Mouse (Mus musculus) kidney, postnatal 0 days (tissue): Measurements from ENCODE around the gene Hist1h4i. TPM values are rescaled to one million over a fixed set of nuclear protein-coding genes. Genes with fewer than 3 reads are reported as not detected.
"Not testable (repeated sequence)": the region's sequence is repeated elsewhere in the genome, so short reads cannot be mapped to it uniquely, and the experiment has no call there.

Source experiments
- ATAC-seq: fragments of 200-750 bp; cut with Nextera tagmentation; replicated peaks from 2 replicates; pipeline ENCODE4 v1.8.0; 2017; ENCODE audit warnings: low read depth, moderate number of reproducible peaks, moderate TSS enrichment, moderate library complexity; ENCODE audit not compliant: low FRiP score
- DNase-seq: peaks from one replicate; pipeline ENCODE4 v3.0.0-alpha.2; 2016; ENCODE audit warnings: low spot score
- H3K27ac ChIP-seq: fragments of 300-500 bp; sonication (generic); 2 replicates; pipeline ENCODE4 v1.5.1; 2014; ENCODE audit warnings: mild to moderate bottlenecking
- H3K27me3 ChIP-seq: fragments of 300-500 bp; sonication (generic); 2 replicates; pipeline ENCODE4 v1.6.1; 2014; ENCODE audit warnings: low read length, mixed read lengths; ENCODE audit not compliant: insufficient read depth
- H3K36me3 ChIP-seq: fragments of 300-500 bp; sonication (generic); 2 replicates; pipeline ENCODE4 v1.6.1; 2014; ENCODE audit warnings: low read length, mixed read lengths; ENCODE audit not compliant: insufficient read depth
- H3K4me1 ChIP-seq: fragments of 300-500 bp; sonication (generic); replicated peaks from 2 replicates; pipeline ENCODE4 v1.6.1; 2014; ENCODE audit warnings: antibody characterized with exemption, low read length, mixed read lengths; ENCODE audit not compliant: insufficient read depth
- H3K4me2 ChIP-seq: fragments of 300-500 bp; sonication (generic); 2 replicates; pipeline ENCODE4 v1.6.1; 2014; ENCODE audit warnings: mild to moderate bottlenecking, low read length, moderate library complexity, mixed read lengths
- H3K4me3 ChIP-seq: fragments of 300-500 bp; sonication (generic); replicated peaks from 2 replicates; pipeline ENCODE4 v1.5.1; 2014; ENCODE audit warnings: low read depth, low read length
- H3K9ac ChIP-seq: fragments of 300-500 bp; sonication (generic); 2 replicates; pipeline ENCODE4 v1.6.1; 2014; ENCODE audit warnings: low read depth, low read length
- H3K9me3 ChIP-seq: fragments of 300-500 bp; sonication (generic); replicated peaks from 2 replicates; pipeline ENCODE4 v1.6.1; 2016; ENCODE audit warnings: low read length, inconsistent platforms, mixed read lengths
- CTCF ChIP-seq: IDR thresholded peaks from 2 replicates; pipeline ENCODE4 v1.5.1; 2016; ENCODE audit warnings: antibody characterized with exemption, low read depth, mild to moderate bottlenecking, moderate library complexity
- WGBS: fragments of 180-500 bp; shearing (Covaris S2); extraction: QIAGEN DNeasy Blood & Tissue Kit; methylation state at CpG from one replicate; pipeline ENCODE4 v1.1.7; 2014; 5-methylcytosine and 5-hydroxymethylcytosine counted together
- polyA plus RNA-seq: library from polyadenylated mRNA; unstranded; fragments of >200 nt; fragmentation: Nextera tagmentation; extraction: Ambion mirVana; gene quantifications from 2 replicates; pipeline ENCODE4 v1.2.1, GENCODE M21; 2015

Gene Hist1h4i
- polyA plus RNA-seq: 15.3 and 17.2 TPM in 2 replicates

DNA sequence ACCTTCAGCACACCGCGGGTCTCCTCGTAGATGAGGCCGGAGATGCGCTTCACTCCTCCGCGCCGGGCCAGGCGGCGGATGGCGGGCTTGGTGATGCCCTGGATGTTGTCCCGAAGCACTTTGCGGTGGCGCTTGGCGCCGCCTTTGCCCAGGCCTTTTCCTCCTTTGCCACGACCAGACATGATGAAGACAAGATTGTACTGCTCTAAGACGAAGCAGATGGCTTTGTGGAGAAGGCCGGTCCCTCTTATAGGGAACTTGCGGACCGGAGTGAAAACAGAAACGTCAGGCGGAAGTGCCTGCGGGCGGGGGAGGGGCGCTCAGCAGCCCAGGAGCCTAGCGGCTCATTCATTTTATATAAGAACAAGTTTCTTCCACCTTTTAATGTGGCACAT, at the start of gene Hist1h4i:
Hist1h4i (minus strand) TSS at position 221 of the 395 bp plus-strand sequence.
- DNase-seq (peak; percentile 93), ATAC-seq (peak; percentile 64)
- peak within 1 kb of the TSS; percentile 65 for H3K9ac ChIP-seq
- peak within 1 kb of the TSS; percentile 49 for H3K4me2 ChIP-seq
- H3K4me3 ChIP-seq: peak within 1 kb of the TSS; percentile 33
- WGBS: under 1% methylated on average over 22 of the region's 27 CpGs
- not testable (repeated sequence) for H3K9me3 ChIP-seq, H3K36me3 ChIP-seq, H3K27me3 ChIP-seq
- peak within 1 kb of the TSS; percentile 87 for H3K27ac ChIP-seq
- peaks cover 11% of the 10 kb centered on the region; the same call in 1 of the 2 replicates for H3K4me1 ChIP-seq

DNA sequence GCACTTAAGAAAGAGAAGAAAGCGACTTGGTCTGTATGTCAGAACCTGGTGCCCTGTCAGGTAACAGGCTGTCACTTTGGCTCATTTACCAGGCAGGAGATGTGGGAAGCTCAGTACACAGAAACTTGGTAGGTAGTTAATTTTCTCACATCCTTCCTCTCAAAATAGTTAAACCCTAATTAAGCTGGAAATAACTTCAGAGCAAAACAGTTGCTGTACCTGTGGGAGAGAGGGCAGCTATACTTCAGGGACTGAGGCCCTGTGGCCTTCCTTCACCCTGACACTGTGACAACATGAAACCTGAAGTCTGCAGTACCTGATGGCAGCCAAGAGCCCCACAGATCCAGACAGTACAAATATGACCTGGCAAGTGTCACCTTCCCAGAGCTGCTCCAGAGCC, 43.0 kb upstream of the Hist1h4i start, which contains the start of gene Vmn1r188:
Vmn1r188 (plus strand) TSS at position 301 of the 400 bp plus-strand sequence.
- not testable (repeated sequence) for H3K36me3 ChIP-seq, ATAC-seq, H3K4me3 ChIP-seq, DNase-seq, H3K27ac ChIP-seq, H3K4me1 ChIP-seq, H3K27me3 ChIP-seq, H3K4me2 ChIP-seq, H3K9ac ChIP-seq, H3K9me3 ChIP-seq
- 88% methylated on average over 1 of the region's 1 CpGs for WGBS

DNA sequence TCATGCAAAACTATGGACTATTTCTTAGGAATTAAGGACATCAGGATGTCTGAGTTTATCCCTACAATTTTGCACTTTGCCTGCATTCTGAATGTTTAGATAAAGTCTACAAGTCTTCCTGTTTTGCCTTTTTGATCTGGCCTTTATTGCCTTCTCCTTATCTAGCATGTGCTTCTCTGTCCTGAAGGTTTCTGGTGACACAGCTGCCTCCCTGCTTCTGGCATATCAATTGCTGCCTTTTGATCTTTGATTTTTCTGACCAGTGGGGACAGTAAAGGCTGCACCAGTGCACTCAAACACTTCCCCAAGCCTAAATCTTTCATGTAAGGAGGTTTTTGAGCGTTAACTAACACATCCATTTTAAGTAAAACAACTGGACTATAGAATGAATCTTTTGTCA, 22.3 kb upstream of the Hist1h4i start:
- no peaks in the 10 kb centered on the region for H3K4me1 ChIP-seq
- TF ChIP-seq CTCF: no peak
- H3K9ac ChIP-seq: no peak overlapping the region
- no peak for ATAC-seq
- H3K27ac ChIP-seq: no peak overlapping the region
- whole genome bisulfite sequencing: 52% methylated on average over 1 of the region's 1 CpGs
- H3K4me3 ChIP-seq: no peak overlapping the region
- no peaks in the 10 kb centered on the region for H3K36me3 ChIP-seq
- no peaks in the 10 kb centered on the region for H3K9me3 ChIP-seq
- no peak overlapping the region for H3K4me2 ChIP-seq
- H3K27me3 ChIP-seq: no peaks in the 10 kb centered on the region
- no peak for DNase-seq

DNA sequence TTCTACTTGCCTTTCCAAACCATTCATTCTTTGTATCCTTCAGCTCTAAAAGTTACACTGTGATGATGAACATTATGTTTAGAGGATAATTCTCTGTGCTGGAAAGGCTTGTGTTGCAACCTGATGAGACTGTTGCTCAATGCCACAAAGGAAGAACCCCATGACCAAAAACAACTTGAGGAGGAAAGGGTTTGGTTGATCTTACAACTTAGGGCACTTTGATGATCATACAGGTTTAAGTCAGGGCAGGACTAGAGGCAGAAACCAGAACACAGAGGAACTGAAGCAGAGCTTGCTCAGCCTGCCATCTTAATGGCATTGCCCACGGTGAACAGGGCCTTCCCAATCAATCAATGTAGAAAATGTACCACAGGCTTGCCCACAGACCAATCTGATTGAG, 20.3 kb upstream of the Hist1h4i start:
- no peaks in the 10 kb centered on the region for H3K9me3 ChIP-seq
- no peak for TF ChIP-seq CTCF
- no peaks in the 10 kb centered on the region for H3K27me3 ChIP-seq
- H3K9ac ChIP-seq: no peak overlapping the region
- H3K27ac ChIP-seq: no peak overlapping the region
- no peak overlapping the region for H3K4me2 ChIP-seq
- H3K4me3 ChIP-seq: no peak overlapping the region
- H3K4me1 ChIP-seq: no peaks in the 10 kb centered on the region
- no peaks in the 10 kb centered on the region for H3K36me3 ChIP-seq
- ATAC-seq (no peak), DNase-seq (no peak)
- 62% methylated on average over 1 of the region's 1 CpGs for WGBS

DNA sequence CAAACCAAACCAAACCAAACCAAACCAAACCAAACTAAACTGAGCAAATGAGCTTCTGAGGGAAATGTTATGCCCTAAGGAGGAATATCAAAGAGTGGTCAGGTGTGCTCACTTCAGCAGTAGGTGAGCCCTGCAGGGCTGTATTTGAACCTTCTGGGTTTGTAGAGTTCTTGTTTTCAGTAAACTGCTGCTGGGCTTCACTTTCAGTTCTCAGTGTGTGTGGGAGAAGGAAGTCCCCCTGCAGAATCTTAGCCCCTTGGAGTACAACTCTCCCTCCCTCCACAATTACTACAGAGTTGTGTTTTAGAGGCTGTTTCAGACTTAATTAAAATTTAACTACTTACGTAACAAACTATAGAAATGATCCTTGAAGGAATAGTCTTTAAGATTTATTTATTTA, 12.6 kb upstream of the Hist1h4i start:
- H3K4me2 ChIP-seq: no peak overlapping the region
- H3K4me1 ChIP-seq: no peaks in the 10 kb centered on the region
- no peak overlapping the region for H3K9ac ChIP-seq
- no peak for ATAC-seq
- H3K36me3 ChIP-seq: no peaks in the 10 kb centered on the region
- 94% methylated on average over 1 of the region's 1 CpGs for WGBS
- no peak overlapping the region for H3K4me3 ChIP-seq
- no peak for TF ChIP-seq CTCF
- H3K27me3 ChIP-seq: no peaks in the 10 kb centered on the region
- no peak for DNase-seq
- H3K9me3 ChIP-seq: no peaks in the 10 kb centered on the region
- no peak overlapping the region for H3K27ac ChIP-seq

DNA sequence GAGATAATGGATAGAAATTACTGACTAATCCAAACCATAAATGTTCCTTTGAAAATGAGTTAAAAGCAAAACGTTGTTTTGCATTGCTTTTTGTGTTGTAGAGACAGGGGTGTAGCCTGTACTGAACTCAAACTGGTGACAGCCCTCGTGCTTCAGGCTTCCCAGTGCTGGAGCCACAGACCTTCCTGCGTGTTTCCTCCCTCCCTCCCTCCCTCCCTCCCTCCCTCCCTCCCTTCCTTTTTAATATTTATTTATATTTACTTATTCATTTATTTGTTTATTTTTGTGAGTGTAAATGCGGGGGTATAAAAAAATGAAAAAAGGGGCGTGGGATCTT, 10.3 kb upstream of the Hist1h4i start:
- no peaks in the 10 kb centered on the region for H3K36me3 ChIP-seq
- DNase-seq (peak; percentile 40), ATAC-seq (no peak)
- H3K4me1 ChIP-seq: no peaks in the 10 kb centered on the region
- H3K27me3 ChIP-seq: no peaks in the 10 kb centered on the region
- peak overlapping the region; percentile 60 for H3K9ac ChIP-seq
- H3K9me3 ChIP-seq: no peaks in the 10 kb centered on the region
- peak overlapping the region; percentile 82 for H3K27ac ChIP-seq
- TF ChIP-seq CTCF: no peak
- H3K4me3 ChIP-seq: peak overlapping the region; percentile 52
- WGBS: 14% methylated on average over 5 of the region's 5 CpGs
- peak overlapping the region; percentile 67 for H3K4me2 ChIP-seq
